Mouse (Mus musculus): Measurements from ENCODE around the gene Cyp2j7. TPM values are rescaled to one million over a fixed set of nuclear protein-coding genes. Genes with fewer than 3 reads are reported as not detected.
"Not testable (repeated sequence)": the region's sequence is repeated elsewhere in the genome, so short reads cannot be mapped to it uniquely, and the experiment has no call there.

The Cyp2j7 gene
- not detected in 2 replicates for polyA plus RNA-seq (2015; fragmentation: Nextera tagmentation; extraction: Ambion mirVana)

- H3K27ac ChIP-seq (replicated peaks): no peak within 1 kb of the TSS
- no peaks in the 10 kb centered on the region for H3K9me3 ChIP-seq
- H3K4me1 ChIP-seq (replicated peaks): no peaks in the 10 kb centered on the region
- no peak within 1 kb of the TSS for H3K4me3 ChIP-seq
- no peak within 1 kb of the TSS for H3K4me2 ChIP-seq
- no peak within 1 kb of the TSS for H3K9ac ChIP-seq
- no peaks in the 10 kb centered on the region for H3K27me3 ChIP-seq
- no peaks in the 10 kb centered on the region for H3K36me3 ChIP-seq
- no peak for ATAC-seq (ENCODE audit: low read depth)
- 76% methylated on average over 3 of the region's 3 CpGs for WGBS
Observed at GRCm38 (mm10) chr4:96236559-96236958, at the start of gene Cyp2j7. TSS of gene Cyp2j7 (minus strand) at chr4:96236659.

DNA sequence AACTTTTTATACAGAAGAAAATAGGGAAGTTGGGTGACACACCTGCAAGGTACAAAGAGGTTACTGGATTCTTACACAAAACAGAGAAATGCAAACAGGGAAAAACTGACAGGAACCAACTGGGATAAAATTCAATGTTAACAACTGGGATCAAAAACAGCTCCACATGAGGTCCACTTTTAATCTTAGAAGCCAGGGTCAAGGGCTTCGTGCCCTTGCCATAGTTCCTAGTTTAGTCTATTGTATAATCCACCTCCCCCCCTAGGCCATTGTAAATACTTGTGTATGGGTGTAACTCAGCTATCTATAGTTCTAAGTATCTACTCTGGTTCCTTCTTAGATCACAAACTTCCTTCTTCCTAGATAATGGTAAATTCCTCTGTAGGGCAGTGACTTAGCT is 40.4 kb upstream of the Cyp2j7 start:
- not testable (repeated sequence) for H3K4me2 ChIP-seq; ATAC-seq (ENCODE audit: low read depth); H3K4me1 ChIP-seq (replicated peaks); H3K4me3 ChIP-seq; H3K27me3 ChIP-seq; H3K36me3 ChIP-seq; H3K9ac ChIP-seq; H3K27ac ChIP-seq (replicated peaks)
- WGBS: 69% methylated on average over 1 of the region's 1 CpGs
- peaks cover 14% of the 10 kb centered on the region; the same call in 1 of the 2 replicates for H3K9me3 ChIP-seq

DNA sequence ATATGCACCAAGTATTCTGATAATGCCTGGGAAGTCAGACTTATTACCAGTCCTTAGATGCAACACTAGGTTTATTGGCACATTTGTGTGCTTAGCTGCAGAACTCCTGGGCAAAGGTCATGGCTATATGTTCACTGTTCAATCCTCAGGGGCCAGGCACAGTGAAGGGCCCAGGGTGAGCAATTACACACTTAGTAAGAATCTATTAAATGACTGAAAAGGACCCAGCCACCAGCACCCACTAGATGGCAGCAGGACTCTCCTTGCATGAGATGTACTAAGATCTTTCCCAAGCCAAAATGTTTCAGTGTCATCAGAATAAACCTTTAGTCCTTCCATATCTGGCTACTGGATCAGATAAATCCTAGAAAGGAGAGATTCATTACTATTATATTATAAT is 37.4 kb upstream of the Cyp2j7 start:
- Histone ChIP-seq H3K27ac (replicated peaks) (no peak overlapping the region), H3K4me1 (replicated peaks) (no peaks in the 10 kb centered on the region), H3K36me3 (no peaks in the 10 kb centered on the region), H3K4me3 (no peak overlapping the region), H3K27me3 (no peaks in the 10 kb centered on the region), H3K9ac (no peak overlapping the region), H3K9me3 (no peaks in the 10 kb centered on the region), H3K4me2 (no peak overlapping the region)
- no peak; the same call in 1 of the 2 replicates for ATAC-seq (ENCODE audit: low read depth)

- H3K9me3 ChIP-seq: no peaks in the 10 kb centered on the region
- 75% methylated on average over 1 of the region's 1 CpGs for WGBS
- no peak for ATAC-seq (ENCODE audit: low read depth)
- H3K36me3 ChIP-seq: no peaks in the 10 kb centered on the region
- H3K9ac ChIP-seq: no peak overlapping the region
- no peak overlapping the region for H3K27ac ChIP-seq (replicated peaks)
- H3K27me3 ChIP-seq: no peaks in the 10 kb centered on the region
- no peaks in the 10 kb centered on the region for H3K4me1 ChIP-seq (replicated peaks)
- no peak overlapping the region for H3K4me2 ChIP-seq
- H3K4me3 ChIP-seq: no peak overlapping the region
Observed at GRCm38 (mm10) chr4:96196701-96197100, 39.8 kb downstream of the Cyp2j7 start.

DNA sequence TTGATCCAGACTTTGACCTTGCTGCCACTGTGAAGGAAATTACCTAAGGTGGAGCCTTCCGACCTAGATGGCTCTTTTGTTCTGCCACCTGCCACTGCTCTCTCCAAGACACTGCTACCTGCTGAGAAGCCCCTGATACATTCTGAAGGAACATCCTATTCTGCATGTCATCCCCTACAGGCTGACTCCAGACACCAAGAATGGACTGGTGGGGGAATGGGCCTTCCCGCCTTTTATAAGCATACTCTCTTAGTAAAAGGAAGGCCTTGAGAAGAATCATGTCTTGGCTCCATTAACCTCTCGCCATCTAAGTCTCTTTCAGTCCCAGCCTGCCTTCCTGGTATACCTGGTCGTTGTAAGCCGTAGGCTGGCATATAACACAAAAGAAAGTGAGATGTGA is 47.1 kb downstream of the Cyp2j7 start:
- not testable (repeated sequence) for H3K9me3 ChIP-seq; H3K36me3 ChIP-seq; H3K4me3 ChIP-seq; H3K9ac ChIP-seq; H3K27me3 ChIP-seq; ATAC-seq (ENCODE audit: low read depth); H3K27ac ChIP-seq (replicated peaks); H3K4me2 ChIP-seq; H3K4me1 ChIP-seq (replicated peaks)
- WGBS: 92% methylated on average over 5 of the region's 5 CpGs

DNA sequence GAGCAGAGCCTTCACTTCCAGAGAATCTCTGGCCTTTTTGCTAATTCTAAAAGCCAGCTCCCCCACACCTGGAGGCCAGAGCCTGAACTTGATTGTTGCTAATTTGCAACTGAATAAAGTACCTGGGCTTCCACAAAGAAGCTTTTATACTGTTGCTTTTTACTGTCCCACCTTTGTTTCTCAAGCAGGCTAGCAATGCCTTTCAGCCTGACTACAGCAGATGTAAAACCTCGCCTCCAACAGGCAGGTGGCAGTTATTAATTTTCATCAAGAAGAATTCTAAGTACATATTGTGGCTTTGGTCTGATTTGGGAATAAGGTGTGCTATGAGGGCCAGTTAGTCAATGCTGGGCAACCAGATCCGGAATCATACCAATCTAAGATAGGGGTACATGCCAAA is 47.8 kb downstream of the Cyp2j7 start:
- not testable (repeated sequence) for H3K27me3 ChIP-seq; H3K4me1 ChIP-seq (replicated peaks); H3K4me2 ChIP-seq; ATAC-seq (ENCODE audit: low read depth); H3K36me3 ChIP-seq; H3K9ac ChIP-seq; H3K27ac ChIP-seq (replicated peaks); H3K9me3 ChIP-seq; H3K4me3 ChIP-seq
- WGBS: 89% methylated on average over 2 of the region's 2 CpGs

DNA sequence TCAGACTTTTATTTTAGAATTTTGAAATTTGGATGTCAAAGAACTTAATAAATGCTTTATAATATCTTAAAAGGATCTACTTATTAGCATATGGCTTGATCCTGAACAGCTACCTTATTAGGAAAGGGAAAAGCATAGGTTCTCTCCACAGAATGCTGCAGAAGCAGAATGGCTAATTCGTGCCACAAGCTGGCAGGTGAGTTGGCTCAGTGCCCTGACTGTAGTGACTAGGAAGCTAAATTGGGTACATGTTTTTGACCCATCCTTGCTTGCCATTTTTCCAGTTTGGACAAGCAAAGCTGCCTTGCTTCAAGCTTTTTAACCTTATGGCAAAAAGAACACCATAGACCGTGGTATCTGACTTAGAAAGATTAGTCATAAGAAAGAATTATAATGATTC is 48.3 kb downstream of the Cyp2j7 start:
- H3K9ac ChIP-seq; ATAC-seq (ENCODE audit: low read depth); H3K4me3 ChIP-seq; H3K9me3 ChIP-seq; H3K4me2 ChIP-seq; H3K36me3 ChIP-seq; H3K27me3 ChIP-seq; H3K27ac ChIP-seq (replicated peaks); H3K4me1 ChIP-seq (replicated peaks): not testable (repeated sequence)
- 87% methylated on average over 2 of the region's 2 CpGs for WGBS

- not testable (repeated sequence) for H3K36me3 ChIP-seq; H3K9me3 ChIP-seq; H3K27me3 ChIP-seq; H3K4me3 ChIP-seq; H3K27ac ChIP-seq (replicated peaks); H3K4me2 ChIP-seq; H3K9ac ChIP-seq; H3K4me1 ChIP-seq (replicated peaks); ATAC-seq (ENCODE audit: low read depth)
- WGBS: 89% methylated on average over 2 of the region's 2 CpGs
Observed at GRCm38 (mm10) chr4:96184716-96185115, 51.7 kb downstream of the Cyp2j7 start.

DNA sequence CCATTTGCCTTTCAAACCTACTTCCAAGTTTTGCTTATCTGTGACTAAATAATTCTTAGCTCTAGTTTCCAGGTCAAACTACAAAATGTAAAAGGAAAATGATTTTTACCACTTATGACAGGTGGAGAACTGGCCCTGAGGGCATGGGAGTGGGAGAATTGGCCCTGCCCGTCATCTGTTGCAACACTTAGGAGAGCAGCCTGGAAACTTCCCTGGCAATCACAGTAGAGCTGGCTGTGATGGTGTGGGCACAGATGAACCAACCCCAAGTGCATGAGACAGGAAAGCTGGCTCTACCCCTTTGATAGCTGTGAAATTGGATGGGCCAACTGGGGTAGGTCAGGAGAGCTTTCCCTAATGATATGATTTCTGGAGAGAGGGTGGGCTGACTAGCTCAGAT is 73.6 kb downstream of the Cyp2j7 start:
- 95% methylated on average over 1 of the region's 1 CpGs for WGBS
- no peak overlapping the region for H3K9ac ChIP-seq
- ATAC-seq (ENCODE audit: low read depth): no peak
- no peaks in the 10 kb centered on the region for H3K36me3 ChIP-seq
- H3K27ac ChIP-seq (replicated peaks): no peak overlapping the region
- H3K4me3 ChIP-seq: no peak overlapping the region
- no peak overlapping the region for H3K4me2 ChIP-seq
- H3K4me1 ChIP-seq (replicated peaks): no peaks in the 10 kb centered on the region
- no peaks in the 10 kb centered on the region for H3K27me3 ChIP-seq
- no peaks in the 10 kb centered on the region for H3K9me3 ChIP-seq

DNA sequence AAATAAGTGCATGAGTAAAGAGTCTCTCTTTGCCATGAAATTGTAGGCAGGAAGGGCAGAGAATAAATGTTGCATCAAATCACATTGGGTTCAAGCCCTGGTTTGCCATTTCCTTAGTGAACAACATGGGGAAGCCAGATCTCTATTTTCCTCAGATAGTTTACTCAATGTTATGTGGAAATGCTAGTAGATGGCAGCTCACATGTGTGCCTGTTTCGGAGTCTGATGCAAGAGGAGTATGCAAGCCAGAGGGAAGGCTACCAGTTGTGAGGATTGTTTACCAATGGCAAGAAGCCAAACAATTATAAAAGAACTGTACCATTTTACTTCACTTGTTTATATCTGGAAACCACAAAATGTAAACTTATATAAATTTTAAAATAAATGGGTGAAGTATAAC is 74.9 kb downstream of the Cyp2j7 start:
- 60% methylated on average over 1 of the region's 1 CpGs for WGBS
- H3K9me3 ChIP-seq: no peaks in the 10 kb centered on the region
- no peaks in the 10 kb centered on the region for H3K4me1 ChIP-seq (replicated peaks)
- no peak for ATAC-seq (ENCODE audit: low read depth)
- no peak overlapping the region for H3K4me3 ChIP-seq
- H3K4me2 ChIP-seq: no peak overlapping the region
- no peaks in the 10 kb centered on the region for H3K27me3 ChIP-seq
- H3K36me3 ChIP-seq: no peaks in the 10 kb centered on the region
- H3K9ac ChIP-seq: no peak overlapping the region
- H3K27ac ChIP-seq (replicated peaks): no peak overlapping the region

Other genes with a start within 250 kb of the Cyp2j7 start
- not detected in 2 replicates for gene Cyp2j13, start 159.1 kb downstream of the Cyp2j7 start, polyA plus RNA-seq (2015; fragmentation: Nextera tagmentation; extraction: Ambion mirVana)
- not detected in 2 replicates for gene Cyp2j12, start 95.5 kb downstream of the Cyp2j7 start, polyA plus RNA-seq (2015; fragmentation: Nextera tagmentation; extraction: Ambion mirVana)
- gene Cyp2j11, start 112.0 kb upstream of the Cyp2j7 start, polyA plus RNA-seq (2015; fragmentation: Nextera tagmentation; extraction: Ambion mirVana): not detected in 2 replicates

All from neural tube, embryonic 13.5 days (tissue).